Mouse (Mus musculus) spleen, adult 2 months (tissue): ENCODE measurements around the gene Ttll12. TPM values are rescaled to one million over a fixed set of nuclear protein-coding genes. Genes with fewer than 3 reads are reported as not detected.

Experiments used
- DNase-seq, 2 experiments: peaks; one replicate each; pipeline versions ENCODE4 v3.0.0 to v3.0.0-alpha.2; 2012 to 2021; ENCODE audit warnings: low spot score in 2 of 2, low read depth in 1 of 2
- H3K27ac ChIP-seq: fragments of 200-500 bp; 2 replicates; pipeline ENCODE4 v1.5.1; 2012; ENCODE audit warnings: low read length, inconsistent platforms; ENCODE audit not compliant: insufficient read depth
- H3K27me3 ChIP-seq: fragments of 200-500 bp; 2 replicates; pipeline ENCODE4 v1.6.1; 2012; ENCODE audit warnings: mild to moderate bottlenecking, moderate library complexity, low read length, inconsistent platforms; ENCODE audit not compliant: control insufficient read depth, insufficient read depth
- H3K36me3 ChIP-seq: fragments of 200-500 bp; 2 replicates; pipeline ENCODE4 v1.6.1; 2012; ENCODE audit warnings: mild to moderate bottlenecking, low read length, inconsistent platforms; ENCODE audit not compliant: control insufficient read depth, insufficient read depth
- H3K4me1 ChIP-seq: fragments of 200-500 bp; 2 replicates; pipeline ENCODE4 v1.6.1; 2011; ENCODE audit warnings: inconsistent platforms; ENCODE audit not compliant: control insufficient read depth, insufficient read depth, insufficient read length
- H3K4me3 ChIP-seq: fragments of 200-500 bp; 2 replicates; pipeline ENCODE4 v1.5.1; 2011; ENCODE audit warnings: mild to moderate bottlenecking, inconsistent platforms; ENCODE audit not compliant: insufficient read depth, insufficient read length; ENCODE audit errors: extremely low read depth
- CTCF ChIP-seq: fragments of 200-500 bp; IDR thresholded peaks from 2 replicates; pipeline ENCODE4 v1.5.1; 2011; ENCODE audit warnings: mild to moderate bottlenecking, inconsistent platforms; ENCODE audit not compliant: insufficient read depth, insufficient read length, insufficient replicate concordance; ENCODE audit errors: extremely low read depth
- POLR2A ChIP-seq: fragments of 200-500 bp; IDR thresholded peaks from 2 replicates; pipeline ENCODE4 v1.6.1; 2011; ENCODE audit warnings: low read depth, low read length, inconsistent platforms
- WGBS: fragments of 180-500 bp; shearing (Covaris S2); methylation state at CpG from one replicate; pipeline ENCODE4 v1.1.7; 2018; 5-methylcytosine and 5-hydroxymethylcytosine counted together
- polyA plus RNA-seq: library from polyadenylated mRNA; depleted of rRNA; stranded (reverse); fragments of >200 nt; gene quantifications from 2 replicates; pipeline ENCODE4 v1.2.3, GENCODE M21; 2012

The Ttll12 gene
- polyA plus RNA-seq, 1 experiment: 19.9 TPM

GRCm38 (mm10) chr15:83550137-83550536 is 44.8 kb downstream of the Ttll12 start:
- Histone ChIP-seq H3K4me1 (no peaks in the 10 kb centered on the region), H3K27me3 (no peaks in the 10 kb centered on the region), H3K27ac (no peak overlapping the region), H3K36me3 (peaks cover 29% of the 10 kb centered on the region), H3K4me3 (no peak overlapping the region)
- DNase-seq: no peak
- TF ChIP-seq POLR2A (no peak), CTCF (no peak)
- 85% methylated on average over 2 of the region's 2 CpGs for WGBS

- Histone ChIP-seq H3K36me3 (peaks cover 29% of the 10 kb centered on the region), H3K4me1 (no peaks in the 10 kb centered on the region), H3K4me3 (no peak overlapping the region), H3K27ac (no peak overlapping the region), H3K27me3 (no peaks in the 10 kb centered on the region)
- TF ChIP-seq POLR2A: no peak
- TF ChIP-seq CTCF: no peak
- DNase-seq: no peak
- 92% methylated on average over 8 of the region's 8 CpGs for WGBS
Observed at GRCm38 (mm10) chr15:83547144-83547543, 47.8 kb downstream of the Ttll12 start.

GRCm38 (mm10) chr15:83546029-83546428 is 48.9 kb downstream of the Ttll12 start:
- WGBS: 84% methylated on average over 7 of the region's 7 CpGs
- no peak for DNase-seq
- H3K36me3 ChIP-seq: peaks cover 29% of the 10 kb centered on the region
- H3K27ac ChIP-seq: no peak overlapping the region
- no peaks in the 10 kb centered on the region for H3K4me1 ChIP-seq
- no peak for TF ChIP-seq POLR2A
- TF ChIP-seq CTCF: no peak
- H3K27me3 ChIP-seq: no peaks in the 10 kb centered on the region
- H3K4me3 ChIP-seq: no peak overlapping the region

GRCm38 (mm10) chr15:83541647-83542287 is 53.2 kb downstream of the Ttll12 start:
- Histone ChIP-seq H3K27ac (no peak overlapping the region), H3K4me1 (no peaks in the 10 kb centered on the region), H3K4me3 (no peak overlapping the region), H3K36me3 (peaks cover 10% of the 10 kb centered on the region), H3K27me3 (no peaks in the 10 kb centered on the region)
- TF ChIP-seq CTCF: no peak
- TF ChIP-seq POLR2A: no peak
- no peak for DNase-seq
- 76% methylated on average over 9 of the region's 9 CpGs for WGBS

- Histone ChIP-seq H3K27ac (no peak overlapping the region), H3K4me3 (no peak overlapping the region), H3K36me3 (no peaks in the 10 kb centered on the region), H3K27me3 (no peaks in the 10 kb centered on the region), H3K4me1 (no peaks in the 10 kb centered on the region)
- no peak for DNase-seq
- WGBS: 29% methylated on average over 4 of the region's 4 CpGs
- no peak for TF ChIP-seq POLR2A
- TF ChIP-seq CTCF: no peak
Observed at GRCm38 (mm10) chr15:83539905-83540304, 55.1 kb downstream of the Ttll12 start.

GRCm38 (mm10) chr15:83538855-83539254 is 56.1 kb downstream of the Ttll12 start:
- 90% methylated on average over 2 of the region's 2 CpGs for WGBS
- Histone ChIP-seq H3K27ac (no peak overlapping the region), H3K36me3 (no peaks in the 10 kb centered on the region), H3K27me3 (no peaks in the 10 kb centered on the region), H3K4me3 (no peak overlapping the region), H3K4me1 (no peaks in the 10 kb centered on the region)
- no peak for DNase-seq
- TF ChIP-seq POLR2A (no peak), CTCF (no peak)

- Histone ChIP-seq H3K27me3 (no peaks in the 10 kb centered on the region), H3K27ac (no peak overlapping the region), H3K36me3 (no peaks in the 10 kb centered on the region), H3K4me3 (no peak overlapping the region), H3K4me1 (no peaks in the 10 kb centered on the region)
- WGBS: 80% methylated on average over 6 of the region's 6 CpGs
- DNase-seq: no peak
- no peak for TF ChIP-seq CTCF
- TF ChIP-seq POLR2A: no peak
Observed at GRCm38 (mm10) chr15:83535890-83536231, 59.1 kb downstream of the Ttll12 start.
